Mouse (Mus musculus) erythroblast, embryonic 14.5 days (primary cell): ENCODE measurements at regions not wholly inside any gene's neighbourhood (a gene's known extent, or its start where the extent isn't known, plus 50 kb on each side); places are given as distances from the start of the nearest gene placed in this dataset.

Experiments
- GATA1 ChIP-seq: IDR thresholded peaks from 2 replicates; pipeline ENCODE4 v1.6.1; 2012; ENCODE audit warnings: low read length, inconsistent platforms, mixed read lengths
- TAL1 ChIP-seq: IDR thresholded peaks from 3 replicates; pipeline ENCODE4 v1.6.1; 2012; ENCODE audit warnings: low read length, inconsistent platforms, mixed read lengths

GRCm38 (mm10) chr4:55928670-55929069 lies 396.4 kb upstream of the Klf4 start:
- TF ChIP-seq TAL1 (no peak), GATA1 (no peak)
